Mouse (Mus musculus) neural tube, embryonic 13.5 days (tissue): ENCODE results near the gene Grin2a. TPM values are rescaled to one million over a fixed set of nuclear protein-coding genes. Genes with fewer than 3 reads are reported as not detected.

Source experiments
- ATAC-seq: fragments of 200-750 bp; cut with Nextera tagmentation; 2 replicates; pipeline ENCODE4 v1.8.0; 2017; ENCODE audit warnings: low read depth, mild to moderate bottlenecking, moderate TSS enrichment, moderate library complexity
- H3K27ac ChIP-seq: fragments of 300-500 bp; sonication (generic); replicated peaks from 2 replicates; pipeline ENCODE4 v1.5.1; 2015; ENCODE audit warnings: moderate library complexity, mild to moderate bottlenecking, inconsistent platforms
- H3K27me3 ChIP-seq: fragments of 300-500 bp; sonication (generic); 2 replicates; pipeline ENCODE4 v1.6.1; 2015; ENCODE audit warnings: mild to moderate bottlenecking, inconsistent platforms
- H3K36me3 ChIP-seq: fragments of 300-500 bp; sonication (generic); 2 replicates; pipeline ENCODE4 v1.6.1; 2015; ENCODE audit warnings: mild to moderate bottlenecking, inconsistent platforms
- H3K4me1 ChIP-seq: fragments of 300-500 bp; sonication (generic); replicated peaks from 2 replicates; pipeline ENCODE4 v1.6.1; 2015; ENCODE audit warnings: inconsistent platforms
- H3K4me2 ChIP-seq: fragments of 300-500 bp; sonication (generic); 2 replicates; pipeline ENCODE4 v1.6.1; 2015; ENCODE audit warnings: inconsistent platforms, mild to moderate bottlenecking, moderate library complexity
- H3K4me3 ChIP-seq: fragments of 300-500 bp; sonication (generic); 2 replicates; pipeline ENCODE4 v1.5.1; 2015; ENCODE audit warnings: mild to moderate bottlenecking, inconsistent platforms
- H3K9ac ChIP-seq: fragments of 300-500 bp; sonication (generic); 2 replicates; pipeline ENCODE4 v1.6.1; 2015; ENCODE audit warnings: moderate library complexity, mild to moderate bottlenecking, inconsistent platforms
- H3K9me3 ChIP-seq: fragments of 300-500 bp; sonication (generic); 2 replicates; pipeline ENCODE4 v1.6.1; 2016; ENCODE audit warnings: inconsistent platforms
- WGBS: fragments of 180-500 bp; shearing (Covaris S2); methylation state at CpG from one replicate; pipeline ENCODE4 v1.1.7; 2015; 5-methylcytosine and 5-hydroxymethylcytosine counted together
- polyA plus RNA-seq: library from polyadenylated mRNA; unstranded; fragments of >200 nt; fragmentation: Nextera tagmentation; extraction: Ambion mirVana; gene quantifications from 2 replicates; pipeline ENCODE4 v1.2.1, GENCODE M21; 2015

The Grin2a gene
- polyA plus RNA-seq, 1 experiment from 2014 or later = 5.2 TPM

DNA sequence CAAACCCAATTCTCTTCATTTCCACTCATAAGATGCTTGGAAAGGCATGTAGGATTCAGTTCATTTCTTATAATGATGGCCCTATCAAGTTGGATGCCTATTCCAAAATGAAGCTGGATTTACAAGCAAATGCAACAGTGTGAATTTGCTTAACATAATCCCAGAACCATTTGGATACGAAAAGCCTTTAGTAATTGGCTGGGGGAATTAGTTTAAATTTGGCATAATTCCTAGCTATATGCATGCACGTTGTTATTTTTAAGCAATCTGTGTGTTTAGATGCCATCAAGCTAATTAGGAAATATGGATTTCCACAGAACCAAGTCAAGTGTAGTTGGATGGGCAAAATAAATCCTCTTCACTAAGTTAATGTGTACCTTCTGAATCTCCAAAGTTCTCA lies 411.4 kb downstream of the Grin2a start:
- Histone ChIP-seq H3K4me2 (no peak overlapping the region), H3K27me3 (no peaks in the 10 kb centered on the region), H3K9ac (no peak overlapping the region), H3K27ac (no peak overlapping the region), H3K36me3 (no peaks in the 10 kb centered on the region), H3K4me3 (no peak overlapping the region), H3K9me3 (no peaks in the 10 kb centered on the region), H3K4me1 (no peaks in the 10 kb centered on the region)
- 82% methylated on average over 2 of the region's 2 CpGs for WGBS
- ATAC-seq = no peak

DNA sequence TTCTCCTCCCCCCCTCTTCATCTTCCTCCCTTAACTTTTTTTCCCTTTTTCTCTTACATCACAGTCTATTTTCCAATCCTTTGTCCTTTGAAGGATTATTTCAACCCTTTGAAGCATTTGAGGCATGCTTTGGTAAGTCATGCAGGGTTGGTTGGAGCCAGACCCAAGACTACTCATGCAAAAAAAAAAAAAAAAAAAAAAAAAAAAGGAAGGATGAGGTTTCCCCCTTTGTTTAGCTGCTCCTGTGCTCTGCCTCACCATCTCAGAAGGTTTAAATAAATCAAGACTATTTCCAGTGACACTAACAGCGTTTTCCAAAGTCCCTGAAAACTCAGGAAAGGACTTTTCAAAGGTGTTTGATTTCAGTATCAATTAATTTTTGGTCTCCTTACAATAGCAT lies 423.6 kb downstream of the Grin2a start:
- no peaks in the 10 kb centered on the region for H3K36me3 ChIP-seq
- ATAC-seq = no peak
- H3K9ac ChIP-seq = no peak overlapping the region
- H3K4me2 ChIP-seq = no peak overlapping the region
- no peaks in the 10 kb centered on the region for H3K27me3 ChIP-seq
- no peak overlapping the region for H3K4me3 ChIP-seq
- H3K27ac ChIP-seq = no peak overlapping the region
- 55% methylated on average over 1 of the region's 1 CpGs for WGBS
- H3K4me1 ChIP-seq = no peaks in the 10 kb centered on the region
- H3K9me3 ChIP-seq = no peaks in the 10 kb centered on the region

DNA sequence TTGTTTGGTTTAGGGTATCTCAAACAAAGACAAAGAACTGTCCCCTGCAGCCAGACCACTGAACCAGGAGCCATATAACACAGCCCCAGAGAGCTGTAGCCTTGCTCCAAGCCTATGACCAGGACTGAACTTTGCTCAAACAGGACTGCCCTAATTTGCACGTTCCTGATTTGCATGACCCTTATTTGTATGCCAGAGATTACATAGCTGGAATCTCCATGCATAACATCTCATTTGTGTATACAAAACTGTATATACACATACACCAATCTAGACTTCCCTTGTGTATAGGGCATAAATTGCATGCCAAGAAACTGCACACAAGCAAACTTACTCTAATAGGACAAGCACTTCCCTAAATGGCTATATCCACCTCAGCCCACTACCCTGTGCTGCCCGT lies 428.1 kb downstream of the Grin2a start:
- WGBS = 71% methylated on average over 2 of the region's 2 CpGs

DNA sequence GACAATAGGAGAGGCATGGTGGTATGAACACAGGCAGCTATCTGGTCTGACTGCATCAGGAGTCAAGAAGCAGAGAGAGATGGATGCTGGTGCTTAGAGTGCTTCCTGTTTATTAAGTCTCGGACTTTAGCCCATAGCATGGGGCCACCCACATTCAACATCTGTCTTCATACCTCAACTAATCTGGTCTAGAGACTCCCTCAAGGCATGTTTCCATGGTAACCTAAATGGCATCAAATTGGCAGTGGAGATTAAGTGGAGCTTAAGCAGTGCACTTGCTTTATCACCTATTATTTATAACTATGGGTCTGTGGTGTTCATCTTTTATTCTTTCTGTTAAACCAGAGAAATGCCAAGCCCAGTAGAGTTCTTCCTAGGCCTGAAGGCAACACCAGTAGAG lies 433.5 kb downstream of the Grin2a start:
- 19% methylated on average over 1 of the region's 1 CpGs for WGBS
- H3K36me3 ChIP-seq = no peaks in the 10 kb centered on the region
- no peak for ATAC-seq
- no peak overlapping the region for H3K9ac ChIP-seq
- H3K4me1 ChIP-seq = peaks cover 5% of the 10 kb centered on the region
- H3K4me2 ChIP-seq = no peak overlapping the region
- H3K27me3 ChIP-seq = no peaks in the 10 kb centered on the region
- no peak overlapping the region for H3K27ac ChIP-seq
- no peak overlapping the region for H3K4me3 ChIP-seq
- H3K9me3 ChIP-seq = no peaks in the 10 kb centered on the region

More for the DNA sequence above, 428.1 kb downstream of the Grin2a start:
- H3K4me1 ChIP-seq = no peaks in the 10 kb centered on the region
- H3K27ac ChIP-seq = no peak overlapping the region
- ATAC-seq = no peak
- no peak overlapping the region for H3K4me2 ChIP-seq
- H3K27me3 ChIP-seq = no peaks in the 10 kb centered on the region
- no peaks in the 10 kb centered on the region for H3K36me3 ChIP-seq
- H3K9me3 ChIP-seq = no peaks in the 10 kb centered on the region
- no peak overlapping the region for H3K9ac ChIP-seq
- H3K4me3 ChIP-seq = no peak overlapping the region

DNA sequence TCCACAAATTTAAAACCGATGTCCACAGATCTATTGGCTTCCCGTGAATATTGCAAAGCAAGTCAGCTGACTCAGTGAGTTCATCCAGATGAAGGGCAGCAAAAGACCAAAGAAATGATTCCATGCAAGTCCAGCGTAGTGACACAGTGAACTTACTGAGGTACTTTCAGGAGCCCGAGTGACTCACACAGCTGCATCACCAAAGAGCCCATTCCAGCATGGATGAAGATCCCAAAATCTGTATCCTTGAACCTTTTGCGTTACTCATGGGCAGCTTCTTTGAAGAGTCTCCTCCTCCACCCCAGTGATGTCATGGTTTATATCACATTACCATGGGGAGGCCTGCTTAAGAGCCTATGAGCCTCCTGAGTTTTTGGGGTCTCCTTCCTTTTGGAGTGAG lies 460.2 kb downstream of the Grin2a start:
- Histone ChIP-seq H3K9me3 (no peaks in the 10 kb centered on the region), H3K36me3 (no peaks in the 10 kb centered on the region), H3K27me3 (0 out of 2 replicates have a peak, but pooled peaks cover 4% of the 10 kb centered on the region), H3K27ac (no peak overlapping the region), H3K4me3 (no peak overlapping the region), H3K9ac (no peak overlapping the region), H3K4me1 (peaks cover 19% of the 10 kb centered on the region), H3K4me2 (no peak overlapping the region)
- WGBS = 92% methylated on average over 5 of the region's 5 CpGs
- ATAC-seq = no peak

DNA sequence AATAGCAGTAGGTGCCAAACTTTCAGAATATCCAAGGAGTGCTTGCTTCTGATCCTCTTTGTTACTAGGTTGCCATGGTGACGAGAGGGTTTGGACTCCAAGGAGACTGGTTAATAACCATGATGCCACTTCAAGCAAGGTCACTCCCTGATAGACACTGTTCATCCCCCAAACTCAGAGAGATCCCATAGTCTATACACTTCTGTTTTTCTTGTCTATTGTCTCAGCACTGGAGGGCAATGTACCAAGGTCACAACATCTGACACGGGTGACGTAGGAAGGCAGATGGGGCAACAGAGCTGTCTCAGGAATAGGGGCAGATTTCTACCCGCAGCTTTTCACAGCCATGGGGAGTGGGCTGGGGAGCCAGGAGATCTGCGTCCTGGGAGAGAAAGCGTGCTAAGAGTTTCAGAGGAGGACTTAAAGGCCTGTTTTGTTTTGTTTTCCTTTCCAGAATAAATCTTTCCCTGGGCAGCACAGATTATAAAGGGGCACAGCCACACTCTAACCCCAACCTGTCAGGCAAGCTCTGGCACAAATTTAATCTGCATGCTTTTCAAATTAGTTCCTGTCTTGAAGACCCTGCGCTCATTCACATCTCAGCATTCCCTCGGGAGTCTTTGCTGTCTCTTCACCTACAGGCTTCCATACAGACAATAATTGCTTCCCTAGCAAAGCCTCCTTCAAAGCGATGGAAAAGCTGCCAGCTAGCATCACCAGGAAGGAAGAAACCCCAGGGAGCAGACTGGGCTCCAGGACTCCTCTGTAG lies 461.6 kb downstream of the Grin2a start:
- H3K9me3 ChIP-seq = no peaks in the 10 kb centered on the region
- H3K9ac ChIP-seq = no peak overlapping the region
- no peak overlapping the region for H3K4me3 ChIP-seq
- 16% methylated on average over 9 of the region's 9 CpGs for WGBS
- H3K4me2 ChIP-seq = no peak overlapping the region
- peak; percentile 78 for ATAC-seq
- H3K27ac ChIP-seq = no peak overlapping the region
- 0 out of 2 replicates have a peak, but pooled peaks cover 4% of the 10 kb centered on the region for H3K27me3 ChIP-seq
- H3K4me1 ChIP-seq = peaks cover 19% of the 10 kb centered on the region
- no peaks in the 10 kb centered on the region for H3K36me3 ChIP-seq

DNA sequence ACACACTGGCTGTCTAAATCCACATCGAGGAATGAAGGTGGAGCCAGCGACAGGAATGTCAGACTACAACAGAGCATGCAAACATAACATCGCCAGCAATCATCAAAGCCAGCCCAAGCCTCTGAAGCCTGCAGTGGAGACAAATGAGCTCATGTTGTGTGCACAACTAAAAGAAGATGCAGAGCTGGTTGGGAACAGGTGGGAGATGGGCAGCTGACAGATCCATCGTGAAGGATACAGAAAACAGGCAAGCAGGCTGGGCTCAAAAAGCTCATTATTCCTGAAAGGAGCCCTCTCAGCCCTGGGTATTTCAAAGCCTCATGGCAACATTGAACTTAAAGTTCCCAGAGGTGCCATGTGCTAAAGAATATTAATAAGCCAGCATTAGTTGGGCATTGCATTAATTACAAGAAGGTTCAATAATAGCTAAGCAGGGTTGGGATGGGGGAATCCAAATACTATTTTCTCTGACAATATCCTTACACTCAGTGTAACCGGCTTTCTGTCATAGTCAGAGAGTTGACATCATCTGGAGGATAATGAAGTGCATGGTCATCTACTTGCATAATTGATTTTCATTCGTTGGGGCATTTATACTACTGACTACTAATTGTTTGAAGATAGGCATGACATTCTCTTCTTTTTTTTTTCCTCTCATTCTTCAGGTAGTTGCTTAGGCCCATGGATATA lies 462.4 kb downstream of the Grin2a start:
- 0 out of 2 replicates have a peak, but pooled peaks cover 4% of the 10 kb centered on the region for H3K27me3 ChIP-seq
- H3K4me2 ChIP-seq = no peak overlapping the region
- no peak overlapping the region for H3K9ac ChIP-seq
- peaks cover 19% of the 10 kb centered on the region for H3K4me1 ChIP-seq
- no peak overlapping the region for H3K27ac ChIP-seq
- peak; percentile 27; the same call in 1 of the 2 replicates for ATAC-seq
- no peak overlapping the region for H3K4me3 ChIP-seq
- 45% methylated on average over 6 of the region's 6 CpGs for WGBS
- H3K9me3 ChIP-seq = no peaks in the 10 kb centered on the region
- no peaks in the 10 kb centered on the region for H3K36me3 ChIP-seq

DNA sequence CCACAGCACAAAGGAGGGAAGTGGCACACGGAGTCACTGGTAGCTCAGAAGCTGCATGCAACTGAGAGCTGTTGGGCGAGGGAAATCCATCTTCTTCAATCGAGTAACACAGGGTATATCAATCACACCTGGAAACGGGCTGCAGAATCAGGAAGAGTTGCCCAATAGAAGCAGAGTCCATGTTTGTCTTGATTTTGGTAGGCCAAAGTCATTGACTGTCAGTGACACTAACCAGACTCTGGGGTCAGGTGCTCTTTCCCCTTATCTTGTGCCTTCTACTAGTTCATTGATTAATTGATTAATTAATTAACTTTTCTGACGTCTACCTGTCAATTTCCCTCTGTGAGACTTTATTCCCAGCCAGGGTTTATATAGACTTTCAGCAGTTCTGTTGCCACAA lies 468.1 kb downstream of the Grin2a start:
- no peak overlapping the region for H3K4me2 ChIP-seq
- no peaks in the 10 kb centered on the region for H3K9me3 ChIP-seq
- no peaks in the 10 kb centered on the region for H3K36me3 ChIP-seq
- no peak overlapping the region for H3K9ac ChIP-seq
- no peaks in the 10 kb centered on the region for H3K4me1 ChIP-seq
- WGBS = 82% methylated on average over 5 of the region's 5 CpGs
- no peaks in the 10 kb centered on the region for H3K27me3 ChIP-seq
- no peak overlapping the region for H3K4me3 ChIP-seq
- no peak for ATAC-seq
- no peak overlapping the region for H3K27ac ChIP-seq

DNA sequence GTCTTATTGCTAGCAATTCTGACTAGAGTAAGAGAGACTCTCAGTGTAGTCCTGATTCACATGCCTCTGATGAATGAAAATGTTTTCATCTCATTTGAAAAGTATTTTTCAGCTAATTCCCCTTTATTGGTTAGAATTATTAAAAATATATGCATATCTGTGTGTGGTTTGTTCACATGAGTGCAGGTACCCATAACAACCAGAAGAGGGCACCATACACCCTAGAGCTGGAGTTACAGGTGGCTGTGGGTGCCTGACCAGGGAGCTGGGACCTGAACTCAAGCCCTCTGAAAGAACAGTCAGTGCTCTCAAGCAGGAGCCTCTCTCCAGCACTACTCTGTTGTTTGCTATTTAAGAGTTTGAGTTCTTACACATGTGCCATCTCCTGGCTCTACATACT lies 472.0 kb downstream of the Grin2a start:
- no peak overlapping the region for H3K4me3 ChIP-seq
- no peak overlapping the region for H3K9ac ChIP-seq
- no peaks in the 10 kb centered on the region for H3K27me3 ChIP-seq
- no peak overlapping the region for H3K4me2 ChIP-seq
- no peak for ATAC-seq
- H3K27ac ChIP-seq = no peak overlapping the region
- no peaks in the 10 kb centered on the region for H3K4me1 ChIP-seq
- H3K36me3 ChIP-seq = no peaks in the 10 kb centered on the region
- H3K9me3 ChIP-seq = no peaks in the 10 kb centered on the region

Other genes with a start within 250 kb of the Grin2a start
- gene Rpl39l, start 174.7 kb upstream of the Grin2a start, polyA plus RNA-seq = not detected in 2 replicates
- 0.21 TPM in 1 of 2 replicates, not detected in the other for gene Atf7ip2, start 197.2 kb upstream of the Grin2a start, polyA plus RNA-seq